Comparison of ENCODE assay signal across 8 mouse cellular contexts in genomic region chr10:94991564-94992097, GRCm38 (mm10). TPM values are rescaled to one million over a fixed set of nuclear protein-coding genes. Genes with fewer than 3 reads are reported as not detected.
DNase-seq lines count a peak whose midpoint lies in the region; ATAC-seq lines count a peak whose summit lies in the region.

No protein-coding gene starts in this region.

- DNase-seq in 3134 (ENCODE audit: extremely low read depth, insufficient read length, low spot score) (peak; percentile 45), liver (peak; percentile 52)
- peak; percentile 63 for DNase-seq in adrenal gland, postnatal 25 days
- DNase-seq in embryonic facial prominence, embryonic 14.5 days (ENCODE audit: low spot score) = peak; percentile 90
- DNase-seq in naive thymus-derived CD4-positive, alpha-beta T cell, adult 2 months (ENCODE audit: low read depth) = peak; percentile 79
- DNase-seq in splenic B cell, adult 2 months (ENCODE audit: low read depth, low spot score) = peak; percentile 85

- 15% methylated on average over 17 of the region's 17 CpGs for WGBS in embryonic facial prominence, embryonic 14.5 days
- WGBS in heart, embryonic 11.5 days (ENCODE audit: insufficient replicate concordance) = 20% methylated on average over 17 of the region's 17 CpGs
- 15% methylated on average over 17 of the region's 17 CpGs for WGBS in kidney, embryonic 15.5 days

- peak overlapping the region; percentile 55 for H3K4me2 ChIP-seq in embryonic facial prominence, embryonic 14.5 days (ENCODE audit: low read depth, low read length)
- H3K4me2 ChIP-seq in heart, embryonic 11.5 days = peak overlapping the region; percentile 62
- H3K4me2 ChIP-seq in kidney, embryonic 15.5 days = peak overlapping the region; percentile 60

- H3K9ac ChIP-seq in embryonic facial prominence, embryonic 14.5 days (ENCODE audit: low read depth, low read length) = peak overlapping the region; percentile 43; the same call in 1 of the 2 replicates
- peak overlapping the region; percentile 40; the same call in 1 of the 2 replicates for H3K9ac ChIP-seq in heart, embryonic 11.5 days (ENCODE audit: low read depth, low read length)
- H3K9ac ChIP-seq in kidney, embryonic 15.5 days = 0 out of 2 replicates have a peak overlapping the region, but pooled peaks have one; percentile 29

- H3K4me1 ChIP-seq in embryonic facial prominence, embryonic 14.5 days (ENCODE audit: control insufficient read depth, insufficient read depth, low read length) = peaks cover 6% of the 10 kb centered on the region; the same call in 1 of the 2 replicates
- H3K4me1 ChIP-seq in heart, embryonic 11.5 days (ENCODE audit: control insufficient read depth, insufficient read depth, low read length) = peaks cover 9% of the 10 kb centered on the region; the same call in 1 of the 2 replicates
- 0 out of 2 replicates have a peak, but pooled peaks cover 7% of the 10 kb centered on the region for H3K4me1 ChIP-seq in kidney, embryonic 15.5 days

- peak overlapping the region; percentile 21 for H3K4me3 ChIP-seq in embryonic facial prominence, embryonic 14.5 days (ENCODE audit: low read depth, low read length)
- H3K4me3 ChIP-seq in heart, embryonic 11.5 days (ENCODE audit: low read depth, low read length) = peak overlapping the region; percentile 22
- peak overlapping the region; percentile 32 for H3K4me3 ChIP-seq in kidney, embryonic 15.5 days (replicated peaks)

- H3K36me3 ChIP-seq in embryonic facial prominence, embryonic 14.5 days (ENCODE audit: control insufficient read depth, insufficient read depth, low read length) = no peaks in the 10 kb centered on the region
- no peaks in the 10 kb centered on the region for H3K36me3 ChIP-seq in heart, embryonic 11.5 days (ENCODE audit: control insufficient read depth, insufficient read depth, low read length)
- H3K36me3 ChIP-seq in kidney, embryonic 15.5 days = no peaks in the 10 kb centered on the region
- no peaks in the 10 kb centered on the region for H3K36me3 ChIP-seq in splenic B cell, adult 2 months (ENCODE audit: control insufficient read depth, insufficient read depth, low read length, poor library complexity, severe bottlenecking)

- H3K9me3 ChIP-seq in embryonic facial prominence, embryonic 14.5 days (ENCODE audit: control insufficient read depth, low read length) = no peaks in the 10 kb centered on the region
- no peaks in the 10 kb centered on the region for H3K9me3 ChIP-seq in heart, embryonic 11.5 days (replicated peaks; ENCODE audit: control insufficient read depth, low read length)
- no peaks in the 10 kb centered on the region for H3K9me3 ChIP-seq in kidney, embryonic 15.5 days (replicated peaks)

- peak; percentile 35 for ATAC-seq in embryonic facial prominence, embryonic 14.5 days (ENCODE audit: low read depth)
- no peak for ATAC-seq in heart, embryonic 11.5 days (replicated peaks; ENCODE audit: insufficient number of reproducible peaks, low FRiP score, low TSS enrichment)
- ATAC-seq in kidney, embryonic 15.5 days (replicated peaks; ENCODE audit: low FRiP score) = peak; percentile 26

- H3K27ac ChIP-seq in embryonic facial prominence, embryonic 14.5 days (replicated peaks; ENCODE audit: low read depth, low read length) = peak overlapping the region; percentile 62; the same call in 1 of the 2 replicates
- H3K27ac ChIP-seq in heart, embryonic 11.5 days (ENCODE audit: low read depth, low read length) = no peak overlapping the region
- H3K27ac ChIP-seq in kidney, embryonic 15.5 days = no peak overlapping the region

- H3K27me3 ChIP-seq in embryonic facial prominence, embryonic 14.5 days (replicated peaks; ENCODE audit: control insufficient read depth, insufficient read depth, low read length) = no peaks in the 10 kb centered on the region
- no peaks in the 10 kb centered on the region for H3K27me3 ChIP-seq in heart, embryonic 11.5 days (ENCODE audit: control insufficient read depth, insufficient read depth, low read length)
- H3K27me3 ChIP-seq in kidney, embryonic 15.5 days = no peaks in the 10 kb centered on the region
- H3K27me3 ChIP-seq in splenic B cell, adult 2 months (ENCODE audit: control insufficient read depth, insufficient read depth, low read length, poor library complexity, severe bottlenecking) = no peaks in the 10 kb centered on the region

RNA-seq across cellular contexts. Expression of gene Plxnc1, which starts 47.0 kb away (rescaled TPM):
- total RNA-seq in adrenal gland, postnatal 25 days (2021) = 1.4 and 1.5 TPM in 2 replicates
- 3.7 and 4.3 TPM in 2 replicates for polyA plus RNA-seq in embryonic facial prominence, embryonic 14.5 days (2014; fragmentation: Nextera tagmentation; extraction: Ambion mirVana)
- 6.7 and 7.1 TPM in 2 replicates for polyA plus RNA-seq in heart, embryonic 11.5 days (2014; fragmentation: Nextera tagmentation; extraction: Ambion mirVana)
- 1.8 TPM in 2 replicates for polyA plus RNA-seq in kidney, embryonic 15.5 days (2015; fragmentation: Nextera tagmentation; extraction: Ambion mirVana)
